Mouse (Mus musculus): ENCODE results near the gene Gnb4.

Gene Gnb4

GRCm38 (mm10) chr3:32616331-32617052, at the start of gene Gnb4:
Gene Gnb4 (minus strand): TSS chr3:32616585.
- peak; percentile 24 for DNase-seq (ENCODE audit: low spot score)

GRCm38 (mm10) chr3:32661556-32661930, 45.2 kb upstream of the Gnb4 start:
- DNase-seq (ENCODE audit: low spot score), result no peak

GRCm38 (mm10) chr3:32660831-32661555, 44.6 kb upstream of the Gnb4 start:
- DNase-seq (ENCODE audit: low spot score), result no peak

- DNase-seq (ENCODE audit: low spot score), result no peak
Measured at GRCm38 (mm10) chr3:32660276-32660675, 43.9 kb upstream of the Gnb4 start.

GRCm38 (mm10) chr3:32659506-32659905, 43.1 kb upstream of the Gnb4 start:
- no peak for DNase-seq (ENCODE audit: low spot score)

- no peak for DNase-seq (ENCODE audit: low spot score)
Measured at GRCm38 (mm10) chr3:32658821-32659220, 42.4 kb upstream of the Gnb4 start.

GRCm38 (mm10) chr3:32658401-32658800, 42.0 kb upstream of the Gnb4 start:
- DNase-seq (ENCODE audit: low spot score), result no peak

GRCm38 (mm10) chr3:32656398-32656994, 40.1 kb upstream of the Gnb4 start:
- no peak for DNase-seq (ENCODE audit: low spot score)

- no peak for DNase-seq (ENCODE audit: low spot score)
Measured at GRCm38 (mm10) chr3:32655994-32656393, 39.6 kb upstream of the Gnb4 start.

GRCm38 (mm10) chr3:32652739-32653138, 36.4 kb upstream of the Gnb4 start:
- DNase-seq (ENCODE audit: low spot score), result no peak

GRCm38 (mm10) chr3:32649284-32649683, 32.9 kb upstream of the Gnb4 start:
- no peak for DNase-seq (ENCODE audit: low spot score)

- DNase-seq (ENCODE audit: low spot score), result no peak
Measured at GRCm38 (mm10) chr3:32646918-32647317, 30.5 kb upstream of the Gnb4 start.

- DNase-seq (ENCODE audit: low spot score), result no peak
Measured at GRCm38 (mm10) chr3:32644751-32645150, 28.4 kb upstream of the Gnb4 start.

GRCm38 (mm10) chr3:32642116-32642515, 25.7 kb upstream of the Gnb4 start:
- DNase-seq (ENCODE audit: low spot score), result no peak

GRCm38 (mm10) chr3:32638240-32638639, 21.9 kb upstream of the Gnb4 start:
- no peak for DNase-seq (ENCODE audit: low spot score)

- no peak for DNase-seq (ENCODE audit: low spot score)
Measured at GRCm38 (mm10) chr3:32632760-32633264, 16.4 kb upstream of the Gnb4 start.

- no peak for DNase-seq (ENCODE audit: low spot score)
Measured at GRCm38 (mm10) chr3:32630210-32630609, 13.8 kb upstream of the Gnb4 start.

GRCm38 (mm10) chr3:32628141-32628540, 11.8 kb upstream of the Gnb4 start:
- DNase-seq (ENCODE audit: low spot score), result no peak

- no peak for DNase-seq (ENCODE audit: low spot score)
Measured at GRCm38 (mm10) chr3:32622106-32622505, 5.7 kb upstream of the Gnb4 start.

GRCm38 (mm10) chr3:32621658-32622057, 5.3 kb upstream of the Gnb4 start:
- no peak for DNase-seq (ENCODE audit: low spot score)

GRCm38 (mm10) chr3:32617053-32617642, 763 bp upstream of the Gnb4 start:
- no peak for DNase-seq (ENCODE audit: low spot score)

- DNase-seq (ENCODE audit: low spot score), result no peak
Measured at GRCm38 (mm10) chr3:32616006-32616330, 417 bp downstream of the Gnb4 start.

- no peak for DNase-seq (ENCODE audit: low spot score)
Measured at GRCm38 (mm10) chr3:32615376-32615775, 1.0 kb downstream of the Gnb4 start.

All from urinary bladder, postnatal 25 days (tissue).